Mouse (Mus musculus) macrophage (primary cell): ENCODE results near the gene Olfr1396. TPM values are rescaled to one million over a fixed set of nuclear protein-coding genes. Genes with fewer than 3 reads are reported as not detected.

Experiments used
- H3K27ac ChIP-seq: fragments of 350-480 bp; formaldehyde crosslinking; 2 replicates; pipeline ENCODE4 v1.9.0; 2021
- H3K36me3 ChIP-seq: fragments of 350-480 bp; formaldehyde crosslinking; 2 replicates; pipeline ENCODE4 v1.9.0; 2021; ENCODE audit errors: inconsistent target
- H3K4me3 ChIP-seq: fragments of 350-480 bp; formaldehyde crosslinking; 2 replicates; pipeline ENCODE4 v1.9.0; 2021; ENCODE audit errors: inconsistent target
- H3K79me2 ChIP-seq: fragments of 350-480 bp; formaldehyde crosslinking; 2 replicates; pipeline ENCODE4 v1.9.0; 2021; ENCODE audit errors: inconsistent target
- WGBS: methylation state at CpG from one replicate; pipeline ENCODE4 v1.1.7; 2026; ENCODE audit warnings: inconsistent platforms; ENCODE audit not compliant: missing documents; 5-methylcytosine and 5-hydroxymethylcytosine counted together
- polyA plus RNA-seq: library from polyadenylated mRNA; stranded (reverse); fragments of 250-400 nt; gene quantifications from 3 replicates; pipeline ENCODE4 v1.2.4, GENCODE M21; 2018; ENCODE audit warnings: inconsistent platforms

Olfr1396 gene
- polyA plus RNA-seq, 1 experiment from 2014 or later: not detected

GRCm38 (mm10) chr11:49101500-49101899, 13.2 kb downstream of the Olfr1396 start:
- peak overlapping the region; percentile 49 for H3K27ac ChIP-seq
- no peak overlapping the region for H3K4me3 ChIP-seq
- WGBS: 25% methylated on average over 5 of the region's 5 CpGs
- H3K36me3 ChIP-seq: peaks cover 18% of the 10 kb centered on the region
- peaks cover 42% of the 10 kb centered on the region; the same call in 1 of the 2 replicates for H3K79me2 ChIP-seq

- 75% methylated on average over 3 of the region's 3 CpGs for WGBS
Measured at GRCm38 (mm10) chr11:49100409-49100808, 14.3 kb downstream of the Olfr1396 start.

GRCm38 (mm10) chr11:49095367-49095766, 19.3 kb downstream of the Olfr1396 start:
- H3K4me3 ChIP-seq: no peak overlapping the region
- peaks cover 98% of the 10 kb centered on the region for H3K79me2 ChIP-seq
- 93% methylated on average over 4 of the region's 4 CpGs for WGBS
- H3K27ac ChIP-seq: no peak overlapping the region
- peaks cover 51% of the 10 kb centered on the region for H3K36me3 ChIP-seq

More at GRCm38 (mm10) chr11:49100409-49100808, 14.3 kb downstream of the Olfr1396 start:
- Histone ChIP-seq H3K36me3 (peaks cover 29% of the 10 kb centered on the region), H3K4me3 (peak overlapping the region; percentile 8; the same call in 1 of the 2 replicates), H3K27ac (peak overlapping the region; percentile 49), H3K79me2 (peaks cover 53% of the 10 kb centered on the region)

GRCm38 (mm10) chr11:49093861-49094660, 20.6 kb downstream of the Olfr1396 start:
- H3K4me3 ChIP-seq: no peak overlapping the region
- H3K36me3 ChIP-seq: peaks cover 51% of the 10 kb centered on the region
- no peak overlapping the region for H3K27ac ChIP-seq
- peaks cover 100% of the 10 kb centered on the region for H3K79me2 ChIP-seq
- 62% methylated on average over 6 of the region's 6 CpGs for WGBS

GRCm38 (mm10) chr11:49092786-49093185, 21.9 kb downstream of the Olfr1396 start:
- no peak overlapping the region for H3K4me3 ChIP-seq
- peaks cover 45% of the 10 kb centered on the region for H3K36me3 ChIP-seq
- WGBS: 20% methylated on average over 2 of the region's 2 CpGs
- H3K79me2 ChIP-seq: peaks cover 100% of the 10 kb centered on the region
- peak overlapping the region; percentile 24; the same call in 1 of the 2 replicates for H3K27ac ChIP-seq

GRCm38 (mm10) chr11:49092053-49092586, 22.6 kb downstream of the Olfr1396 start:
- WGBS: 92% methylated on average over 1 of the region's 1 CpGs
- H3K36me3 ChIP-seq: peaks cover 39% of the 10 kb centered on the region
- H3K27ac ChIP-seq: peak overlapping the region; percentile 24; the same call in 1 of the 2 replicates
- peaks cover 99% of the 10 kb centered on the region for H3K79me2 ChIP-seq
- H3K4me3 ChIP-seq: no peak overlapping the region

- H3K79me2 ChIP-seq: peaks cover 99% of the 10 kb centered on the region
- H3K27ac ChIP-seq: no peak overlapping the region
- peaks cover 29% of the 10 kb centered on the region for H3K36me3 ChIP-seq
- 81% methylated on average over 4 of the region's 4 CpGs for WGBS
- no peak overlapping the region for H3K4me3 ChIP-seq
Measured at GRCm38 (mm10) chr11:49091171-49091570, 23.5 kb downstream of the Olfr1396 start.

- 98% methylated on average over 5 of the region's 5 CpGs for WGBS
- Histone ChIP-seq H3K27ac (no peak overlapping the region), H3K79me2 (peaks cover 99% of the 10 kb centered on the region), H3K36me3 (peaks cover 23% of the 10 kb centered on the region), H3K4me3 (no peak overlapping the region)
Measured at GRCm38 (mm10) chr11:49090551-49090950, 24.1 kb downstream of the Olfr1396 start.

GRCm38 (mm10) chr11:49089735-49090507, 24.8 kb downstream of the Olfr1396 start:
- Histone ChIP-seq H3K79me2 (peaks cover 99% of the 10 kb centered on the region), H3K27ac (no peak overlapping the region), H3K36me3 (peaks cover 17% of the 10 kb centered on the region), H3K4me3 (no peak overlapping the region)
- WGBS: 86% methylated on average over 3 of the region's 3 CpGs

- Histone ChIP-seq H3K4me3 (no peak overlapping the region; the same call in 1 of the 2 replicates), H3K79me2 (peaks cover 94% of the 10 kb centered on the region), H3K36me3 (peaks cover 9% of the 10 kb centered on the region), H3K27ac (no peak overlapping the region)
- WGBS: 89% methylated on average over 5 of the region's 5 CpGs
Measured at GRCm38 (mm10) chr11:49088990-49089652, 25.6 kb downstream of the Olfr1396 start.

GRCm38 (mm10) chr11:49087830-49088616, 26.7 kb downstream of the Olfr1396 start:
- 14% methylated on average over 21 of the region's 22 CpGs for WGBS
- Histone ChIP-seq H3K4me3 (peak overlapping the region; percentile 48), H3K36me3 (0 out of 2 replicates have a peak, but pooled peaks cover 6% of the 10 kb centered on the region), H3K79me2 (peaks cover 94% of the 10 kb centered on the region), H3K27ac (peak overlapping the region; percentile 32)

- Histone ChIP-seq H3K27ac (peak overlapping the region; percentile 80), H3K36me3 (0 out of 2 replicates have a peak, but pooled peaks cover 6% of the 10 kb centered on the region), H3K79me2 (peaks cover 90% of the 10 kb centered on the region), H3K4me3 (peak overlapping the region; percentile 59)
- WGBS: 0% methylated on average over 5 of the region's 6 CpGs
Measured at GRCm38 (mm10) chr11:49086858-49087361, 27.8 kb downstream of the Olfr1396 start.

GRCm38 (mm10) chr11:49084875-49085274, 29.8 kb downstream of the Olfr1396 start:
- no peak overlapping the region for H3K4me3 ChIP-seq
- H3K36me3 ChIP-seq: no peaks in the 10 kb centered on the region
- H3K79me2 ChIP-seq: peaks cover 69% of the 10 kb centered on the region
- 5% methylated on average over 3 of the region's 3 CpGs for WGBS
- H3K27ac ChIP-seq: peak overlapping the region; percentile 51
